Mouse (Mus musculus): ENCODE results near the gene Col5a2. TPM values are rescaled to one million over a fixed set of nuclear protein-coding genes. Genes with fewer than 3 reads are reported as not detected.

Gene Col5a2
- polyA plus RNA-seq, 1 experiment from 2014 or later: 21.8 TPM

- Histone ChIP-seq H3K4me2 (replicated peaks; ENCODE audit: low read depth, low read length) (no peak overlapping the region), H3K4me1 (replicated peaks; ENCODE audit: control insufficient read depth, insufficient read depth, low read length) (no peaks in the 10 kb centered on the region), H3K4me3 (ENCODE audit: low read depth, low read length) (no peak overlapping the region), H3K9me3 (ENCODE audit: control insufficient read depth, low read length) (no peaks in the 10 kb centered on the region), H3K27ac (ENCODE audit: low read depth, low read length) (no peak overlapping the region), H3K27me3 (ENCODE audit: control insufficient read depth, insufficient read depth, low read length) (no peaks in the 10 kb centered on the region), H3K36me3 (ENCODE audit: control insufficient read depth, insufficient read depth, low read length) (no peaks in the 10 kb centered on the region), H3K9ac (ENCODE audit: low read depth, low read length) (no peak overlapping the region)
- WGBS: 94% methylated on average over 1 of the region's 1 CpGs
- DNase-seq (ENCODE audit: low spot score) (no peak), ATAC-seq (ENCODE audit: low FRiP score) (no peak)
Observed at GRCm38 (mm10) chr1:45329149-45329548, 173.9 kb downstream of the Col5a2 start.

Other genes with a start within 250 kb of the Col5a2 start
- 310 and 317 TPM in 2 replicates for gene Col3a1, start 191.7 kb downstream of the Col5a2 start, polyA plus RNA-seq (2014; fragmentation: Nextera tagmentation; extraction: Ambion mirVana)